Mouse (Mus musculus): ENCODE data around the gene Trub1. TPM values are rescaled to one million over a fixed set of nuclear protein-coding genes. Genes with fewer than 3 reads are reported as not detected.

Trub1 gene
- polyA plus RNA-seq, 1 experiment: 2.2 TPM

DNA sequence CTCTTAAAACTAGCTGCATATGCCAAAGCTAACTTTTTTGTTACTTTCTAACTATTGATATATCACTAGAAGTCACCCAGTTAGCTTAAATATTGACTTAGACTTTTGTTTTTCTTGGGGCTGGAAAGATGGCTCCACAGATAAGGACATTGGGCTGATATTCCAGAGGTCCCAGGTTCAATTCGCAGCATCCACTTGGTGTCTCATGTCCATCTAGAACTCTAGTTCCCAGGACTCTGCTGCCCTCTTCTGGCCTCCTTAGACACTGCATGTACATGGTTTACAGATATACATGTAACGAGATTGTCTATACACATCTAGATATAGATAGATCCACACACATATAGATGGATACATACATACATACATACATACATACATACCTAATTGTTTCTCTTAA is 4.4 kb downstream of the Trub1 start:
- TF ChIP-seq GATA1 (IDR thresholded peaks at IDR 0.05; ENCODE audit: borderline replicate concordance, low read length): no peak
- no peak for TF ChIP-seq FLI1 (IDR thresholded peaks at IDR 0.05; ENCODE audit: low read length)
- peaks cover 34% of the 10 kb centered on the region for H3K4me1 ChIP-seq
- H3K36me3 ChIP-seq (replicated peaks; ENCODE audit: low read length): peaks cover 24% of the 10 kb centered on the region
- H3K4me3 ChIP-seq (replicated peaks): no peak overlapping the region
- no peaks in the 10 kb centered on the region for H3K27me3 ChIP-seq (replicated peaks)
- no peaks in the 10 kb centered on the region for H3K9me3 ChIP-seq

GRCm38 (mm10) chr19:57463741-57464140 is 11.0 kb downstream of the Trub1 start:
- H3K4me1 ChIP-seq: peaks cover 14% of the 10 kb centered on the region
- H3K9me3 ChIP-seq: no peaks in the 10 kb centered on the region
- peaks cover 61% of the 10 kb centered on the region for H3K36me3 ChIP-seq (replicated peaks; ENCODE audit: low read length)
- TF ChIP-seq GATA1 (IDR thresholded peaks at IDR 0.05; ENCODE audit: borderline replicate concordance, low read length): no peak
- no peak for TF ChIP-seq FLI1 (IDR thresholded peaks at IDR 0.05; ENCODE audit: low read length)
- H3K27me3 ChIP-seq (replicated peaks): no peaks in the 10 kb centered on the region
- H3K4me3 ChIP-seq (replicated peaks): no peak overlapping the region

- Histone ChIP-seq H3K36me3 (replicated peaks; ENCODE audit: low read length) (peaks cover 68% of the 10 kb centered on the region), H3K27me3 (replicated peaks) (no peaks in the 10 kb centered on the region), H3K4me3 (replicated peaks) (no peak overlapping the region), H3K9me3 (no peaks in the 10 kb centered on the region), H3K4me1 (0 out of 2 replicates have a peak, but pooled peaks cover 3% of the 10 kb centered on the region)
- TF ChIP-seq GATA1 (IDR thresholded peaks at IDR 0.05; ENCODE audit: borderline replicate concordance, low read length) (no peak), FLI1 (IDR thresholded peaks at IDR 0.05; ENCODE audit: low read length) (no peak)
These were observed 13.0 kb downstream of the Trub1 start for GRCm38 (mm10) chr19:57465742-57466141.

DNA sequence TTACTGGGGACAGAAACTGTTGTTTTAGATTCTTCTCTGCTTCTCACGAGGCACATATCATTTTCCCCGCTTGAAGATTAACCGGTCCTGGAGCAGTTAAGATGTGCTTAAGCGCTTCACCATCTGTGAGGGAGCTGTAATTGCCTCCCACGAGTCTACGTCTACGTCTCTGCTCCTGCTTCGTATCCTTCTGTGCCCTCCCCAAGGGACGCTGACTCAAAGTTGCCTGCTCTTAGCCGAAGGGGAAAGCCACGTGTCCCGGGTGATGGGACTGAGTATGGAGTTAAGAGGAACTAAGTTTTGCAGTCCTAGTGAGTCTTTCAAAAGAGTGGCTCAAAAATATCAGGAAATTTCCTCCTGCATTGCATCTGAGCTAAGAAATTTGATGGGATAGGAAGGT is 18.3 kb downstream of the Trub1 start:
- Histone ChIP-seq H3K9me3 (no peaks in the 10 kb centered on the region), H3K36me3 (replicated peaks; ENCODE audit: low read length) (peaks cover 67% of the 10 kb centered on the region)
- TF ChIP-seq FLI1 (IDR thresholded peaks at IDR 0.05; ENCODE audit: low read length) (no peak), GATA1 (IDR thresholded peaks at IDR 0.05; ENCODE audit: borderline replicate concordance, low read length) (no peak)

DNA sequence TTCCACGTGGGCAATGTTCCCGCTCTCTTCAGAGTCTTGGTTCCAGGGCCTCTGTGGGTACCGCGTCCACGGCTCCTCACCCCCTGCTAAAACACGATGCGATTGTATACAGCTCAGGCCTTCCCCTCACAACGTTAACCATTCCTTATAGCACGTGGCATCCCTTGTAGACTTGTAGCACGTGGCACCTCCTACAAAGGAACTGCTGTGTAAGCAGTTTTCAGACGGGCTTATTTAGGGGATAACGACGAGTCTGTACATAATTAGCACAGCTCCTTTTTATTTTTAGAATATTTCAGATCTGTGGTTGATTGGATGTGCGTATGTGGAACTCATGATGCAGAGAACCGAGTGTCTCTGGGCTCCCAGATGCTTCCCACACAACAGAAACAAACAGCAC is 19.5 kb downstream of the Trub1 start:
- H3K36me3 ChIP-seq (replicated peaks; ENCODE audit: low read length): peaks cover 60% of the 10 kb centered on the region
- no peak overlapping the region for H3K4me3 ChIP-seq (replicated peaks)
- peaks cover 15% of the 10 kb centered on the region for H3K4me1 ChIP-seq
- TF ChIP-seq FLI1 (IDR thresholded peaks at IDR 0.05; ENCODE audit: low read length): no peak
- no peak for TF ChIP-seq GATA1 (IDR thresholded peaks at IDR 0.05; ENCODE audit: borderline replicate concordance, low read length)
- no peaks in the 10 kb centered on the region for H3K27me3 ChIP-seq (replicated peaks)
- H3K9me3 ChIP-seq: no peaks in the 10 kb centered on the region

More for the DNA sequence above, 18.3 kb downstream of the Trub1 start:
- H3K4me3 ChIP-seq (replicated peaks): no peak overlapping the region
- H3K4me1 ChIP-seq: peaks cover 8% of the 10 kb centered on the region
- H3K27me3 ChIP-seq (replicated peaks): no peaks in the 10 kb centered on the region

GRCm38 (mm10) chr19:57473301-57473700 is 20.6 kb downstream of the Trub1 start:
- Histone ChIP-seq H3K4me3 (replicated peaks) (no peak overlapping the region), H3K4me1 (peaks cover 22% of the 10 kb centered on the region), H3K27me3 (replicated peaks) (no peaks in the 10 kb centered on the region), H3K36me3 (replicated peaks; ENCODE audit: low read length) (peaks cover 54% of the 10 kb centered on the region), H3K9me3 (no peaks in the 10 kb centered on the region)
- TF ChIP-seq GATA1 (IDR thresholded peaks at IDR 0.05; ENCODE audit: borderline replicate concordance, low read length) (no peak), FLI1 (IDR thresholded peaks at IDR 0.05; ENCODE audit: low read length) (no peak)

DNA sequence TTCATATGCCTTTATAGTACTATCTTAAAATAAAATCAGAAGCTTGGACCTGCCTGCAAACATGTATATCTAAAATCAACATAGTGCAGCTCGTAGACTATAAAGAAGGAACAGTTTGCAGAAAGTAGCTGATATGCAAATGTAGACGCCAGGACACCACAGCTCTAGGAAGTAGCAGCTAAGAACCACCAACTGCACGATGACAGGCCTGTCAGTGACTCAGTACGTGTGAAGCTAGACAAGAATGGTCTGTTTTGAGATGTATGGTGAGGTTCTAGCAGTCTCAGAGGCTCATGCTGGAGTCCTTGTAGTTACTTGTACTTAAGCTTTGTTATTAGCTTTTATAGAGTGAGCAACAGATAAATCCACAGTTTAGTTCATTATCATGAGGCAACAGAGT is 22.6 kb downstream of the Trub1 start:
- Histone ChIP-seq H3K36me3 (replicated peaks; ENCODE audit: low read length) (peaks cover 34% of the 10 kb centered on the region), H3K9me3 (no peaks in the 10 kb centered on the region), H3K27me3 (replicated peaks) (no peaks in the 10 kb centered on the region), H3K4me1 (peaks cover 22% of the 10 kb centered on the region), H3K4me3 (replicated peaks) (no peak overlapping the region)
- no peak for TF ChIP-seq FLI1 (IDR thresholded peaks at IDR 0.05; ENCODE audit: low read length)
- TF ChIP-seq GATA1 (IDR thresholded peaks at IDR 0.05; ENCODE audit: borderline replicate concordance, low read length): no peak

DNA sequence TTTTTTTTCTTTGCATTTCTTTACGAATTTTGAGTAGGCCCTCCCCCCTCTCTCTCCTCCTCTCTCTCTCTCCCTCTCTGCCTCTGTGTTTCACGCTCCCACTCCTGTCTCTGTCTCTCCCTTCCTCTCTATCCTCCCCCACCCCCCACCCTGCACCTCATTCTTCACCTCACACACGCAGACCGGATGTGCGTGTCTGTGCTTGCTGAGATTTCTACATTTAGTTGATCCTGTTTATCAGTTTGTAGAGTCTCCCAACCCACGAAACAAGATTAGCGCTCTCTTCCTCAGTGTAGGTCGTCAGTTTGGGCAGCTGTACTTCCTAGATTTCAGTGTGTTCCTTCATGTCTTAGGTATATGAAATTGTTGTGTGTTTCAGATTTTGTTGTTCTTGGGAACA is 24.6 kb downstream of the Trub1 start:
- H3K9me3 ChIP-seq: no peaks in the 10 kb centered on the region
- H3K36me3 ChIP-seq (replicated peaks; ENCODE audit: low read length): peaks cover 39% of the 10 kb centered on the region
- H3K4me3 ChIP-seq (replicated peaks): no peak overlapping the region
- no peaks in the 10 kb centered on the region for H3K27me3 ChIP-seq (replicated peaks)
- no peak for TF ChIP-seq GATA1 (IDR thresholded peaks at IDR 0.05; ENCODE audit: borderline replicate concordance, low read length)
- no peak for TF ChIP-seq FLI1 (IDR thresholded peaks at IDR 0.05; ENCODE audit: low read length)
- H3K4me1 ChIP-seq: peaks cover 22% of the 10 kb centered on the region

GRCm38 (mm10) chr19:57478056-57478455 is 25.3 kb downstream of the Trub1 start:
- peaks cover 36% of the 10 kb centered on the region for H3K36me3 ChIP-seq (replicated peaks; ENCODE audit: low read length)
- TF ChIP-seq GATA1 (IDR thresholded peaks at IDR 0.05; ENCODE audit: borderline replicate concordance, low read length): no peak
- no peak for TF ChIP-seq FLI1 (IDR thresholded peaks at IDR 0.05; ENCODE audit: low read length)
- no peaks in the 10 kb centered on the region for H3K27me3 ChIP-seq (replicated peaks)
- no peaks in the 10 kb centered on the region for H3K9me3 ChIP-seq
- no peak overlapping the region for H3K4me3 ChIP-seq (replicated peaks)
- H3K4me1 ChIP-seq: peaks cover 22% of the 10 kb centered on the region

GRCm38 (mm10) chr19:57479886-57480655 is 27.4 kb downstream of the Trub1 start:
- Histone ChIP-seq H3K9me3 (no peaks in the 10 kb centered on the region), H3K36me3 (replicated peaks; ENCODE audit: low read length) (peaks cover 27% of the 10 kb centered on the region), H3K4me1 (peaks cover 19% of the 10 kb centered on the region), H3K4me3 (replicated peaks) (no peak overlapping the region), H3K27me3 (replicated peaks) (no peaks in the 10 kb centered on the region)
- TF ChIP-seq GATA1 (IDR thresholded peaks at IDR 0.05; ENCODE audit: borderline replicate concordance, low read length) (no peak), FLI1 (IDR thresholded peaks at IDR 0.05; ENCODE audit: low read length) (no peak)

Measured in megakaryocyte, embryonic 14.5 days (primary cell).